Mouse (Mus musculus): Measurements from ENCODE around the gene Olfr427. TPM values are rescaled to one million over a fixed set of nuclear protein-coding genes. Genes with fewer than 3 reads are reported as not detected.

Gene Olfr427
- polyA plus RNA-seq, 1 experiment from 2014 or later: not detected

GRCm38 (mm10) chr1:174131217-174131616 lies 34.5 kb downstream of the Olfr427 start, which contains the start of gene Olfr424:
Gene Olfr424, plus strand, starts transcription at chr1:174131517.
- no peaks in the 10 kb centered on the region for H3K36me3 ChIP-seq (ENCODE audit: poor library complexity, severe bottlenecking)
- no peaks in the 10 kb centered on the region for H3K9me3 ChIP-seq (replicated peaks)
- H3K4me3 ChIP-seq: no peak within 1 kb of the TSS
- no peak within 1 kb of the TSS for H3K4me2 ChIP-seq
- ATAC-seq: no peak
- 58% methylated on average over 3 of the region's 3 CpGs for WGBS
- H3K27ac ChIP-seq: no peak within 1 kb of the TSS
- no peaks in the 10 kb centered on the region for H3K4me1 ChIP-seq
- no peaks in the 10 kb centered on the region for H3K27me3 ChIP-seq
- no peak within 1 kb of the TSS for H3K9ac ChIP-seq

GRCm38 (mm10) chr1:174131999-174132398 lies 35.3 kb downstream of the Olfr427 start:
- H3K36me3 ChIP-seq (ENCODE audit: poor library complexity, severe bottlenecking): no peaks in the 10 kb centered on the region
- no peaks in the 10 kb centered on the region for H3K9me3 ChIP-seq (replicated peaks)
- no peaks in the 10 kb centered on the region for H3K27me3 ChIP-seq
- no peak overlapping the region for H3K9ac ChIP-seq
- H3K4me3 ChIP-seq: no peak overlapping the region
- peak; percentile 59; the same call in 1 of the 2 replicates for ATAC-seq
- H3K4me2 ChIP-seq: no peak overlapping the region
- no peak overlapping the region for H3K27ac ChIP-seq
- WGBS: 16% methylated on average over 3 of the region's 3 CpGs
- no peaks in the 10 kb centered on the region for H3K4me1 ChIP-seq

GRCm38 (mm10) chr1:174141384-174141783 lies 44.7 kb downstream of the Olfr427 start:
- no peaks in the 10 kb centered on the region for H3K9me3 ChIP-seq (replicated peaks)
- WGBS: 83% methylated on average over 2 of the region's 2 CpGs
- no peak overlapping the region for H3K4me3 ChIP-seq
- H3K36me3 ChIP-seq (ENCODE audit: poor library complexity, severe bottlenecking): no peaks in the 10 kb centered on the region
- no peak overlapping the region for H3K9ac ChIP-seq
- no peak for ATAC-seq
- no peak overlapping the region for H3K27ac ChIP-seq
- H3K4me2 ChIP-seq: no peak overlapping the region
- no peaks in the 10 kb centered on the region for H3K27me3 ChIP-seq
- no peaks in the 10 kb centered on the region for H3K4me1 ChIP-seq

- no peak for ATAC-seq
- Histone ChIP-seq H3K4me3 (no peak overlapping the region), H3K27me3 (no peaks in the 10 kb centered on the region), H3K4me1 (no peaks in the 10 kb centered on the region), H3K9me3 (replicated peaks) (no peaks in the 10 kb centered on the region), H3K27ac (no peak overlapping the region), H3K9ac (no peak overlapping the region), H3K4me2 (no peak overlapping the region), H3K36me3 (ENCODE audit: poor library complexity, severe bottlenecking) (no peaks in the 10 kb centered on the region)
- 86% methylated on average over 1 of the region's 1 CpGs for WGBS
Observed at GRCm38 (mm10) chr1:174146696-174147095, 50.0 kb downstream of the Olfr427 start.

GRCm38 (mm10) chr1:174149289-174149688 lies 52.6 kb downstream of the Olfr427 start:
- no peak overlapping the region for H3K4me3 ChIP-seq
- no peak overlapping the region for H3K9ac ChIP-seq
- H3K36me3 ChIP-seq (ENCODE audit: poor library complexity, severe bottlenecking): no peaks in the 10 kb centered on the region
- no peaks in the 10 kb centered on the region for H3K4me1 ChIP-seq
- ATAC-seq: no peak
- no peak overlapping the region for H3K27ac ChIP-seq
- no peaks in the 10 kb centered on the region for H3K27me3 ChIP-seq
- no peaks in the 10 kb centered on the region for H3K9me3 ChIP-seq (replicated peaks)
- 80% methylated on average over 2 of the region's 2 CpGs for whole genome bisulfite sequencing
- no peak overlapping the region for H3K4me2 ChIP-seq

Other genes with a start within 250 kb of the Olfr427 start
- gene Ifi211, start 183.8 kb upstream of the Olfr427 start, polyA plus RNA-seq (2015; fragmentation: Nextera tagmentation; extraction: Ambion mirVana): 0.12 and 0.15 TPM in 2 replicates
- 0.79 and 0.90 TPM in 2 replicates for gene Mndal, start 154.4 kb upstream of the Olfr427 start, polyA plus RNA-seq (2015; fragmentation: Nextera tagmentation; extraction: Ambion mirVana)
- 0.78 and 1.7 TPM in 2 replicates for gene Ifi203, start 154.2 kb upstream of the Olfr427 start, polyA plus RNA-seq (2015; fragmentation: Nextera tagmentation; extraction: Ambion mirVana)
- gene Ifi202b, start 114.1 kb upstream of the Olfr427 start, polyA plus RNA-seq (2015; fragmentation: Nextera tagmentation; extraction: Ambion mirVana): not detected in 2 replicates
- gene Ifi205, start 65.1 kb upstream of the Olfr427 start, polyA plus RNA-seq (2015; fragmentation: Nextera tagmentation; extraction: Ambion mirVana): not detected in 2 replicates
- gene Olfr433, start 56.2 kb upstream of the Olfr427 start, polyA plus RNA-seq (2015; fragmentation: Nextera tagmentation; extraction: Ambion mirVana): not detected in 2 replicates
- not detected in 2 replicates for gene Olfr432, start 47.7 kb upstream of the Olfr427 start, polyA plus RNA-seq (2015; fragmentation: Nextera tagmentation; extraction: Ambion mirVana)
- not detected in 2 replicates for gene Olfr430, start 30.3 kb upstream of the Olfr427 start, polyA plus RNA-seq (2015; fragmentation: Nextera tagmentation; extraction: Ambion mirVana)
- not detected in 2 replicates for gene Olfr429, start 12.6 kb upstream of the Olfr427 start, polyA plus RNA-seq (2015; fragmentation: Nextera tagmentation; extraction: Ambion mirVana)
- not detected in 2 replicates for gene Olfr231, start 24.3 kb downstream of the Olfr427 start, polyA plus RNA-seq (2015; fragmentation: Nextera tagmentation; extraction: Ambion mirVana)
- not detected in 2 replicates for gene Olfr424, start 34.6 kb downstream of the Olfr427 start, polyA plus RNA-seq (2015; fragmentation: Nextera tagmentation; extraction: Ambion mirVana)
- gene Olfr420, start 58.7 kb downstream of the Olfr427 start, polyA plus RNA-seq (2015; fragmentation: Nextera tagmentation; extraction: Ambion mirVana): 0.04 TPM in 1 of 2 replicates, not detected in the other
- 0.13 and 0.21 TPM in 2 replicates for gene Spta1, start 75.9 kb downstream of the Olfr427 start, polyA plus RNA-seq (2015; fragmentation: Nextera tagmentation; extraction: Ambion mirVana)
- not detected in 2 replicates for gene Olfr419, start 155.2 kb downstream of the Olfr427 start, polyA plus RNA-seq (2015; fragmentation: Nextera tagmentation; extraction: Ambion mirVana)
- gene Mptx1, start 233.6 kb downstream of the Olfr427 start, polyA plus RNA-seq (2015; fragmentation: Nextera tagmentation; extraction: Ambion mirVana): not detected in 2 replicates

All from forebrain, embryonic 13.5 days (tissue).